Mouse (Mus musculus): ENCODE measurements around the gene Zfp217. TPM values are rescaled to one million over a fixed set of nuclear protein-coding genes. Genes with fewer than 3 reads are reported as not detected.

Zfp217 gene
- 40.6 TPM for total RNA-seq (2023)

DNA sequence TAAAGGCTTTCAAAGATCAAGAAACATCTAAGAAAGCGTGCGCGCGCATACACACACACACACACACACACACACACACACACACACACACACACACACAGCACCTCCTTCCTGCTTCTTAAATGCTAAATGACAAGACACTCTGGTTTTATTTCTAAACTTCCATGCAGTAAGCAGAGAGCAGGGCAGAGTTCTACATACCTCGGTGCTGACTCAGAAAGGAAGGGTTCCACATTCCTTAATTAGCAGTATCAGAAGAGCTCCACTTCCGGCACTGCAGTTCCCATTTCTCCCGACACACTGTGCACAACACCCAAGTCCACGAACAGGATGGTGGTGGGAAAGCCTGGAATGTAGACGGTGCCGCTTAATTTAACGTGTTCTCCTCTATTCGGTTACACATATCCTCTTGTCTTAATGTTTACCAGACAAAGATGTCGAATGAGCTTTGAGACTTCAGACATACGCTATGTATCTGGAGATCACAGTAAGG is at the start of gene Zfp217:
Zfp217 (minus strand) TSS at position 443 of the 493 bp plus-strand sequence.

